Mouse (Mus musculus): Measurements from ENCODE around the gene Etv4. TPM values are rescaled to one million over a fixed set of nuclear protein-coding genes. Genes with fewer than 3 reads are reported as not detected.

The Etv4 gene
- 0.19 and 0.66 TPM in 2 replicates for polyA plus RNA-seq (2012; ENCODE audit: low replicate concordance)

DNA sequence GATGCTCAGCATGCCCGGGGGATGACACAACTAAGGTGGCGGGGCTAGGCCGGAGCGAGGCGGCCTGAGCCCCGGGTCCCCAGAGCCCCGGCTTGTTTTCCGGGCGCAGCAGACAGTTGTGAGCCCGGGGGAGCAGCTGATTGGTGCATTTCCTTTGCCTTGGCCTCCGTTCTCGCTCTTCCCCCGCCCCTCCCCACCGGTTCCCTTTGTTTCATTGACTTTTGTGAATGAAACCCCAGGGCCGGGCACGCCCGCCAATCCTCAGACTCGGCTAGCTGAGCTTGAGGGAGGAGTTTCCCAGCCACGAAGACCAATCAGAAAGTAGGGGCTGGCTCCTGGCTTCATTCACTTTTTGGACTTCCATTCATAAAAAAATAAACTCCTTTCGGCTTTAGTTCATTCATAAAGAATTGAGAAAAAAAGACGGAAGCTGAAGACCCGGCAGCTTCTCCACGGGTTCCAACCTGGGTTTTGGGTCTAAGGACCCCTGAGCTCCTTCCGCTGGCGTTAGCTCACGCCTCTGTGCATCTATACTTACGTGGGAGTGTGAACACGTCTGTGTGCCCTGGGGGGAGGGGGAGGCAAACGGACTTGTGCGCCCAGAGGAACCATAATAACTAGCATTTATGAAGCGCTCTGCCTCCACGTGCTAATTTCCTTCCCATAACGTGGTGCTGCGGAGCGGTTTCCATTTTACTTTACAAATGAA lies at the start of gene Etv4:
Etv4 (minus strand) TSS at position 229 of the 709 bp plus-strand sequence.

DNA sequence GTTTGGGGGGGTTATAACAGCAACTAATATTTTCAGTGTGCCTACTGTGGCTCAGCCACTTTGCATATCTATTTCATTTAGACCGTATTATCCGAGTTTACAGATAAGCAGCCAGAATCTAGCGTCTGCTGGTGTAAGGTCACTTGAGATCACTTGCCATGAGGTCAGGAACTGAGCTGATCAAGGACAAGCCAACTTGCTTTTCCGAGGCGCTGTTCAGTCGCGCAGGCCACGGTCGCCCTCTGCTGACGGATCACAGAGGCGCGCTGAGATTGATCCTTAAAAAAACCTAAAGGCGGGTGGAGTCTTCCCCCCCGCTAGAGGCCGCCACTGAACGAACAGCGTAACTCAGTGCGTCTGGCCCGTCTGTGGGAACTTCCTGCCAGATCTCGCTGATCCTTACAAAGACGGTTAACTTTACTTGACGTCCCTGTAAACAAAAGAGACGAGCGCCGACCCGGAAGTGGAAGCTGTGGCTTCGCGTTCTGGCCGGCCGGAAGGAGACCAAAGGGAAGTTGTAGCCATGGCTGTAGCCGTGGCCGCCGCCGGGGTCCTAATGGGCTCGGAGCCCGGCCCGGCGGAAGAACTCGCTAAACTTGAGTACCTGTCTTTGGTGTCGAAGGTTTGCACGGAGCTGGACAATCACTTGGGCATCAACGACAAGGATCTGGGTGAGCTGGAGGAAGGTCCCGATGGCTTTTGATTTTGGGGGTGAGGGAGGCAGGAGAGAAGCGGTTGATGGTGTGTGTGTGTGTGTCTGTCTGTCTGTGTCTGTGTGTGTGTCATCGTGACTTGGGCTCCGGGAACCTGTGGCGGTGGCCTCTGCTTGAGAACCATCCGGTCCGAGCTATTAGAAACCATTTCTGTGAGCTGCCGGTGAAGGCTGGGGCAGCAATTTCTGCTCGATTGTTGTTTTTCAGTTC lies 52.4 kb downstream of the Etv4 start, which contains the start of gene Dhx8:
Dhx8 (plus strand) TSS at position 402 of the 923 bp plus-strand sequence.

Other genes with a start within 250 kb of the Etv4 start
- 0.47 and 4.7 TPM in 2 replicates for gene Brca1, start 233.4 kb downstream of the Etv4 start, polyA plus RNA-seq (2012; ENCODE audit: low replicate concordance)
- gene Nbr1, start 233.2 kb downstream of the Etv4 start, polyA plus RNA-seq (2012; ENCODE audit: low replicate concordance) = 70.1 and 109 TPM in 2 replicates
- gene Tmem106a, start 203.1 kb downstream of the Etv4 start, polyA plus RNA-seq (2012; ENCODE audit: low replicate concordance) = 5.0 and 16.6 TPM in 2 replicates
- not detected in 2 replicates for gene Gm11634, start 186.1 kb downstream of the Etv4 start, polyA plus RNA-seq (2012; ENCODE audit: low replicate concordance)
- gene Rdm1, start 158.2 kb downstream of the Etv4 start, polyA plus RNA-seq (2012; ENCODE audit: low replicate concordance) = 13.2 and 18.2 TPM in 2 replicates
- 11.1 and 18.4 TPM in 2 replicates for gene Arl4d, start 119.8 kb downstream of the Etv4 start, polyA plus RNA-seq (2012; ENCODE audit: low replicate concordance)
- 12.2 and 15.7 TPM in 2 replicates for gene Dhx8, start 52.5 kb downstream of the Etv4 start, polyA plus RNA-seq (2012; ENCODE audit: low replicate concordance)
- not detected in 2 replicates for gene Meox1, start 109.0 kb upstream of the Etv4 start, polyA plus RNA-seq (2012; ENCODE audit: low replicate concordance)
- gene Sost, start 181.6 kb upstream of the Etv4 start, polyA plus RNA-seq (2012; ENCODE audit: low replicate concordance) = not detected in 2 replicates
- not detected in 2 replicates for gene Cfap97d1, start 198.9 kb upstream of the Etv4 start, polyA plus RNA-seq (2012; ENCODE audit: low replicate concordance)
- 16.2 and 38.6 TPM in 2 replicates for gene Dusp3, start 201.6 kb upstream of the Etv4 start, polyA plus RNA-seq (2012; ENCODE audit: low replicate concordance)
- 0.05 and 0.06 TPM in 2 replicates for gene Mpp3, start 243.1 kb upstream of the Etv4 start, polyA plus RNA-seq (2012; ENCODE audit: low replicate concordance)